Mouse (Mus musculus) heart, embryonic 12.5 days (tissue): ENCODE measurements around the gene Ttyh3. TPM values are rescaled to one million over a fixed set of nuclear protein-coding genes. Genes with fewer than 3 reads are reported as not detected.

Experiments
- ATAC-seq: fragments of 200-750 bp; cut with Nextera tagmentation; 2 replicates; pipeline ENCODE4 v1.8.0; 2017; ENCODE audit warnings: moderate TSS enrichment, moderate library complexity; ENCODE audit not compliant: insufficient number of reproducible peaks, low FRiP score
- H3K27ac ChIP-seq: fragments of 300-500 bp; sonication (generic); 2 replicates; pipeline ENCODE4 v1.5.1; 2016; ENCODE audit warnings: mild to moderate bottlenecking, moderate library complexity; ENCODE audit not compliant: poor library complexity, severe bottlenecking
- H3K27me3 ChIP-seq: fragments of 300-500 bp; sonication (generic); replicated peaks from 2 replicates; pipeline ENCODE4 v1.6.1; 2016; ENCODE audit warnings: mild to moderate bottlenecking, moderate library complexity
- H3K36me3 ChIP-seq: fragments of 300-500 bp; sonication (generic); 2 replicates; pipeline ENCODE4 v1.6.1; 2016; ENCODE audit warnings: mild to moderate bottlenecking, moderate library complexity
- H3K4me1 ChIP-seq: fragments of 300-500 bp; sonication (generic); replicated peaks from 2 replicates; pipeline ENCODE4 v1.6.1; 2016; ENCODE audit warnings: mild to moderate bottlenecking
- H3K4me2 ChIP-seq: fragments of 300-500 bp; sonication (generic); 2 replicates; pipeline ENCODE4 v1.6.1; 2016; ENCODE audit warnings: mild to moderate bottlenecking, moderate library complexity
- H3K4me3 ChIP-seq: fragments of 300-500 bp; sonication (generic); 2 replicates; pipeline ENCODE4 v1.5.1; 2016; ENCODE audit warnings: mild to moderate bottlenecking
- H3K9ac ChIP-seq: fragments of 300-500 bp; sonication (generic); 2 replicates; pipeline ENCODE4 v1.6.1; 2016; ENCODE audit warnings: mild to moderate bottlenecking, moderate library complexity
- H3K9me3 ChIP-seq: fragments of 300-500 bp; sonication (generic); replicated peaks from 2 replicates; pipeline ENCODE4 v1.6.1; 2016; ENCODE audit warnings: mild to moderate bottlenecking, moderate library complexity
- WGBS: fragments of 180-500 bp; shearing (Covaris S2); methylation state at CpG from one replicate; pipeline ENCODE4 v1.1.7; 2016; 5-methylcytosine and 5-hydroxymethylcytosine counted together
- polyA plus RNA-seq: library from polyadenylated mRNA; unstranded; fragments of >200 nt; fragmentation: Nextera tagmentation; extraction: Ambion mirVana; gene quantifications from 2 replicates; pipeline ENCODE4 v1.2.1, GENCODE M21; 2016

Ttyh3 gene
- polyA plus RNA-seq, 1 experiment from 2014 or later, result 36.3 TPM

DNA sequence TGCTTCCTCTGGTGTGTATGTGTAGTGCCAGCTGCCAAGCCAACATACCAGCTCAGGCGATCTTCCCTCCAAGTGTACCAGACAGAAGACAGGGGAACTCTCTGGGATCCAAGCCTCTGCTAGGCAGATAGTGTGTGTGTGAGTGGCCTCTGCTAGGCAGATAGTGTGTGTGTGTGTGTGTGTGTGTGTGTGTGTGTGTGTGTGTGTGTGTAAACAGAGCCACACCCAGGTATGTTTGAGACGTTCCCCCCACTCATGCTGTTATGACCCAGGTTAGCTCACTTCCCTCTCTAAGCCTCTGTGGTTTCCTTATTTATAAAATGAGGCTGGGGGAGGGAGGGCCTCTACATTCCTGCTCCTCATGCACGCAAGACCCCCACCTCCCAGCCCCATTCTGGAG lies 52.4 kb downstream of the Ttyh3 start:
- Histone ChIP-seq H3K4me1 (peaks cover 14% of the 10 kb centered on the region), H3K27ac (no peak overlapping the region), H3K9me3 (no peaks in the 10 kb centered on the region; the same call in 1 of the 2 replicates), H3K9ac (peak overlapping the region; percentile 22; the same call in 1 of the 2 replicates), H3K4me2 (peak overlapping the region; percentile 9; the same call in 1 of the 2 replicates), H3K36me3 (no peaks in the 10 kb centered on the region), H3K4me3 (no peak overlapping the region), H3K27me3 (peaks cover 35% of the 10 kb centered on the region)
- no peak for ATAC-seq
- WGBS, result 51% methylated on average over 3 of the region's 3 CpGs

DNA sequence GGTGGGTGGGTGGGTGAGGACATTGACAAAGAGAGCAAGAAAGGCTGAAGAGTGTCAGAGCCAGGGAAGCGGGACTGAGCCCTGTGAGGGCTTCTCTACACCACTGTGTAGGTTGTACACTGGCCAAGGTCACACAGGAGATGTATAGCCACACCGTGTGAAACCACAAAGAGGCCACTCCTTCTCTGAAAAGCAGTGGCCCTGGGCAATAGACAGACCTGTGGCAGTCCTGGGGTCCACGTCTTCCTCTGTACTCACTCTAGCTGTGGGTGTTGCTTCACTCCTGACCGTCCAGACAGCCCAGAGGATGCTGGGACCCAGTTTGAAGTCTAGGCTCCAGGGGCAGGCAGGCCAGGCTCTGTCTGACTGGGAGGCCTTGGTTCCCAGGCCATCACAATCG lies 54.0 kb downstream of the Ttyh3 start:
- ATAC-seq, result no peak
- H3K4me3 ChIP-seq, result no peak overlapping the region
- H3K9ac ChIP-seq, result no peak overlapping the region
- no peaks in the 10 kb centered on the region for H3K9me3 ChIP-seq
- peaks cover 14% of the 10 kb centered on the region for H3K4me1 ChIP-seq
- H3K27ac ChIP-seq, result no peak overlapping the region
- no peaks in the 10 kb centered on the region for H3K36me3 ChIP-seq
- peaks cover 28% of the 10 kb centered on the region for H3K27me3 ChIP-seq
- no peak overlapping the region for H3K4me2 ChIP-seq
- 71% methylated on average over 5 of the region's 5 CpGs for WGBS

DNA sequence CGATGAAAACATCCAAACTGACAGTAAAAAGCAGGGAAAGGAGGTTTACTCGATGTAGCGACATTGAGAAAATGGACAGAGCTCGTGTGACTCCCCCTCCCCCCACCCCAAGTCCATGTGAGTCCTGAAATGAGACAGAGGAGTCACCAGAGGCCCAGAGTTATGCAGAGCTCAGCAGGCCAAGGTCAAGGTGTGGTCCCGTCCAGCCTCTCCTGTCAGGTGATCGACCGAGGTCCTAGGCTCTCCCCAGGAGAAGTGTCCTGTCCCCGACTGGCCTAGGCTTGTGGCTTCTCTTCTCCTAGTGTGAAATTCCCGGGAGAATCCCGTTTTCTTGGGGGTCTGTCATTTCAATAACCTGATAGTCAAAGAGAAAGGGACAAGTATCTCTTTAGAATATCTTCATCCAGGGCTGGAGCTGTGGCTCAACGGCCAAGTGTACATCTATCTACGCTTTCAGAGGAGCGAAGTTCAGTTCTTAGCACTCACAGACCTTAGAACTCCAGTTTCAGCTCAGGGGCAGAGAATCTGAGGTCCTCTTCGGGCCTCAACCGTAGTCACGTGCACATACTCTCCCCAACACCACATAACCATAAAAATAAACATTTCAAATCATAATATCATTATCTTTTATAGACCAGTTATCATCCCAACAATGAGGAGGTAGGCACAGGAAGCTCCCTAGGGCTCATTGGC lies 59.6 kb downstream of the Ttyh3 start:
- Histone ChIP-seq H3K9me3 (no peaks in the 10 kb centered on the region), H3K9ac (no peak overlapping the region), H3K4me3 (no peak overlapping the region), H3K36me3 (no peaks in the 10 kb centered on the region), H3K27ac (no peak overlapping the region), H3K4me1 (no peaks in the 10 kb centered on the region), H3K4me2 (no peak overlapping the region), H3K27me3 (peaks cover 3% of the 10 kb centered on the region; the same call in 1 of the 2 replicates)
- ATAC-seq, result no peak
- 81% methylated on average over 16 of the region's 16 CpGs for WGBS

DNA sequence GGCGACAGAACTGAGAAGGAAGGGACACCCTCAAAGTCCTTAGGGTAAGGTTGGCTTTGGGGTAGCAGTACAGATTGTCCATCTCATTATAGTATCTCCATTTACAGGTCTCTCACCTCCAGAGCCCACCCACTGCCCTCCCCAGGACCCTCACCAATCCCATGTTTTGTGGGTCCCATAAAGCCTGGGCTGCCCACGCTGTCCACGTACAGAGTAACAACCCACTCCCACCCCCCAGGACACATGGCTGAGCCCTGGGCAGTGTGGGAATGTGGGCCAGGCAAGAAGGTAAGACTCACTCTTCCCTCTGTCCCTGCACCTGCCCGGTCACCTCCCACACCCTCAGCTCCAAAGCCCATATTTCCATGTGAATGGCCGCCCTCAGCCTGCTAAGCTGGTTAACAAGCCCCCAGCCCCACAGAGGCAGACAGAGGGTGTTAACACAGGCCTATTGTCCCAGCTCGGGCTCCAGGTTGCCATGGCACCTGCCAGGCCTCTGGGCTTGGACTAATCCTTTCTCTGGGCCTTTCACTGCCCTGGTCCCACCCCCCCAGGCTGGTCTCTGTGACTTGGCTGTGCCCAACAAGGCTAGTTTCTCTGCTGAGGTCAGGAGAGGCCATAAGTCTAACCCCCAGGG lies 65.0 kb downstream of the Ttyh3 start:
- Histone ChIP-seq H3K4me1 (peaks cover 11% of the 10 kb centered on the region), H3K27ac (no peak overlapping the region), H3K27me3 (peaks cover 33% of the 10 kb centered on the region), H3K9ac (no peak overlapping the region), H3K4me3 (no peak overlapping the region), H3K9me3 (no peaks in the 10 kb centered on the region), H3K36me3 (no peaks in the 10 kb centered on the region), H3K4me2 (no peak overlapping the region)
- no peak for ATAC-seq
- 46% methylated on average over 6 of the region's 6 CpGs for WGBS

DNA sequence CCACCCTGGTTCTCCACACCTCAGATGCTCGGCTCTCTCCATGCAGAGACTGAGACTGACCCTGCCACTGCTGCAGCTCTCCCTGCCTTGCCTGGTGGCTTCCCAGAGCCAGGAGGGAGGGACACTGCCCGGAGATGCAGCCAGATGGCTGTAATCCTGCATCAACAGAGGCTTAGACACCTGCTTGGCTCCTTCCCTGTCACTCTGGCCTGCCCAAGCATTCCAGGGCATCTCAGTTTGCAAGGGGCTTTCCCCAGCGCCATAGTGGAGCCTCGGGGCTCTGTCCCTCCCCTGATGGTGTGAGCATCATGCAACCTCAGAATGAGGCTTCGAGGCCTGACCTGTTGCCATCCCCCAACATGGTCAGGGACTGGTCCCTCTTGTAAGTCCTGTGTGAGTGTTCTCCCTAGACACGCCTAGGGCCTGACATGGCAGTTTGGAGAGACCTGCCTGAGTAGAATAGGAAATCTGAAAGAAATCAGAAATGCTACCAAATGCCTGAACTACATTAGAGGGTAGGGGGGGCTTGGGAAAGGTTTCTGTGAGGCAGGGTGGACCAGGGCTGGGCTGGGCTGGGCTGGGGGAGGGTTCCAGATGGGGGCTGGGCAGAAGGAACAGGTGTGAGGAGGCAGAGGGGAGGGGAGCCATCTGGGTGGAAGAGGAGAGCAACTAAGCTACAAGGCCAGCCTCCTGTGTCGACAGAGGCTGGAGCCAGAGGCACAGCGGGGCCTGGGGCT lies 65.7 kb downstream of the Ttyh3 start:
- no peak overlapping the region for H3K9ac ChIP-seq
- no peak overlapping the region for H3K27ac ChIP-seq
- no peak overlapping the region for H3K4me3 ChIP-seq
- H3K4me1 ChIP-seq, result peaks cover 12% of the 10 kb centered on the region
- H3K9me3 ChIP-seq, result no peaks in the 10 kb centered on the region
- no peak overlapping the region for H3K4me2 ChIP-seq
- ATAC-seq, result no peak
- H3K27me3 ChIP-seq, result peaks cover 33% of the 10 kb centered on the region
- WGBS, result 38% methylated on average over 8 of the region's 8 CpGs
- H3K36me3 ChIP-seq, result no peaks in the 10 kb centered on the region

DNA sequence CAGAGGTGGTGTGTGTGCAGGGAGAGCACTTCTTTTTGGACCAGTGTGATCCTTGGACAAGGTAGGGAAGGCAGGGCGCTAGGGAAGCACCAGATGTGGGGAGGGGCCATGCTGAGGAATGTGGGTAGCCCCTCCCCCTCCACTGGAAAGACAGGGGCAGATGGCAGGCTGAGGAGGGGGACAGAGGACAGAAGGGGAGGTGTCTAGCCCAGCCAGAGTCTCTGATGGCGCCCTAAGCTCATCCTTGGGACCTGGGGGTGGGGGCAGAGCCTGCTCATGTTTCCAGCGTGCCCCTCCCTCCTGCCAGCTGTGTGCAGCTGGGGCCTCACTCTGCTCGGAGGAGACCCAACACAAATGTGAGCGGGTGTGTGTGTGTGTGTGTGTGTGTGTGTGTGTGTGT lies 67.3 kb downstream of the Ttyh3 start:
- H3K27me3 ChIP-seq, result peaks cover 33% of the 10 kb centered on the region
- H3K9ac ChIP-seq, result no peak overlapping the region
- H3K4me2 ChIP-seq, result no peak overlapping the region
- H3K36me3 ChIP-seq, result no peaks in the 10 kb centered on the region
- no peak overlapping the region for H3K27ac ChIP-seq
- 14% methylated on average over 5 of the region's 5 CpGs for WGBS
- no peak overlapping the region for H3K4me3 ChIP-seq
- peaks cover 12% of the 10 kb centered on the region for H3K4me1 ChIP-seq
- no peaks in the 10 kb centered on the region for H3K9me3 ChIP-seq
- ATAC-seq, result no peak

DNA sequence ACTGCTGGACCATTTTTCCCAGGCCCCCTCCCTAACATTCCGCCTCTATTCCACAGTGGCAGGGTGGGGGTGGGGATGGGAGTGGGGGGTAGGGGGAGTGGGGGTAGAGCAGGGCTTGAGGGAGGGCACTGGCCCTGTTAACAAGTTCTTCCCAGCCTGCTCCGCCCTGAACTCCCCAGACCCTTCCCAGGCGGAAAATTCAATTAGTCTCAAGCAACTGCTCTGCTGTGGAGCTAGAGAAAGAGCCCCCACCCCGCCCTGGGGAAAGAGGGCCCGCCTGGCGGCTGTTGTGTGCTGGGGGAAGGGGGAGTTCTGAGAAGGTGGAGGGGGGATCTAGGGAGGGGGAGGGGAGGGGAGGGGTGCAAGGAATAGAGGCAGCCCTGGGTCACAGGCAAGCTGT lies 69.1 kb downstream of the Ttyh3 start:
- Histone ChIP-seq H3K36me3 (no peaks in the 10 kb centered on the region), H3K9ac (no peak overlapping the region), H3K27me3 (peaks cover 33% of the 10 kb centered on the region), H3K4me2 (no peak overlapping the region), H3K4me1 (peaks cover 19% of the 10 kb centered on the region), H3K27ac (no peak overlapping the region), H3K9me3 (no peaks in the 10 kb centered on the region), H3K4me3 (no peak overlapping the region)
- no peak for ATAC-seq
- 22% methylated on average over 6 of the region's 6 CpGs for WGBS

DNA sequence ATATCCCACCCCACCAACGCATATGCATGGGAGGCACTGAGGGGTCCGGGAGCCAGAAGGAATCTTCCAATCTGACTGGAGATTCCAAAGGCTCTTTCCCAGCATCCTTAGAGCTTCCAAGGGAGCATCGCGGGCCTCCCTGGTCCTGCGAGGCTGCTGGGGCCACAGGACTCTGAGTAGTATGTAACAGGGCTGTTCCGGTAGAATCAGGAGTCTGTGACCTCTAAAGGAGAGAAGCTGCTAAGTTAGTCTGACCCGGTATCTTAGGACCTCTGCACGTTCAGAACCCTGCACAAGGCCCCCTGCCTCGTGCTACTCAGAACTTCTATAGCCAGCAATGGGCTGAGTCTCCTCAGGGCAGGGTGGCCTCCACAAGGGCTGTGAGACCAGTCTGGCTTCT lies 69.6 kb downstream of the Ttyh3 start:
- no peak overlapping the region for H3K4me2 ChIP-seq
- no peak overlapping the region for H3K9ac ChIP-seq
- 47% methylated on average over 9 of the region's 9 CpGs for WGBS
- no peaks in the 10 kb centered on the region for H3K9me3 ChIP-seq
- peaks cover 33% of the 10 kb centered on the region for H3K27me3 ChIP-seq
- no peak overlapping the region for H3K4me3 ChIP-seq
- no peak overlapping the region for H3K27ac ChIP-seq
- ATAC-seq, result no peak
- no peaks in the 10 kb centered on the region for H3K36me3 ChIP-seq
- peaks cover 19% of the 10 kb centered on the region for H3K4me1 ChIP-seq

DNA sequence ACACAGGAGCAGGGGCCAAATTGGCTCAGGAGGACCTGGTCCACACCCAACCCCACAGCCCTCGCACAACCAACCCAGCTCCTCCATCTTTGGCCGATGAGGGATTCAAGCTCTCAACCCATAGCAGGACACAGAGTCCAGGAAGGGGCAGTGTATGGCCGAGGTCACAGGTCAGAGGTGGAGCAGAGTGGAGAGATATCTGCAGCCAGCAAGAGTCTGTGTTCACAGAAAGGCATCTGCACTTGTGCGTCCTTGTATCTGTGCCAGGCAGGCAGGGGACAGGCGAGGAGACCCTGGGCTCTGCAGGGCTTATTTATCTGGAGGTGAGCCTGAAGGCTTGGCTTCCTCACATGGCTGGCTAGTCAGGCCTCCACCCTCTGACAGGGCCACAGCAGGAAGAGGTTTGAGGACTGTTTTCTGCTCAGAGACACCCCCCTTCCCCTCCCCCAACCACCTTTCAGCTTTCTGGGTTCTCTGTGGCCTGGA lies 73.4 kb downstream of the Ttyh3 start:
- Histone ChIP-seq H3K36me3 (no peaks in the 10 kb centered on the region), H3K27ac (no peak overlapping the region)

DNA sequence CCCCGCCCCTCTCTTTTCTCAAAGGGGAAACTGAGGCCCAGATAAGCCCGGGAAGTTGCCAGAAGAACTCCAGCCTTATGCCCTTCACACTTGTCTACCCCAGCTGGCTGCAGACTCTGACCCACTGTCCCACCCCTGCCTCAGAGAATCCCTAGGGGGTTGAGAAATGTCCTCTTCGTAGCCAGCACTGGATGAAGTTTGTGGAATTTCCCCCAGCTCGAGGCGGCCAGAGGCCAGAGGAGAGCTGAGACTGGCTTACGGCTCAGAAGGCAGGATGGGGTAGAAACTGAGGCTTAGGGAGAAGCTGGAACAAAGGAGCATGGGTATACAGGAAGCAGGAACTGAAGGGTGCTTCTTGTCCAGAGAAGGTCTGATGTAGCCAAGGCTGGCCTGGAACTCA lies 76.2 kb downstream of the Ttyh3 start:
- H3K27ac ChIP-seq, result no peak overlapping the region
- no peaks in the 10 kb centered on the region for H3K36me3 ChIP-seq
- H3K4me2 ChIP-seq, result no peak overlapping the region
- whole genome bisulfite sequencing, result 58% methylated on average over 6 of the region's 6 CpGs
- H3K27me3 ChIP-seq, result no peaks in the 10 kb centered on the region
- H3K9me3 ChIP-seq, result no peaks in the 10 kb centered on the region
- ATAC-seq, result no peak
- H3K9ac ChIP-seq, result no peak overlapping the region
- no peak overlapping the region for H3K4me3 ChIP-seq
- H3K4me1 ChIP-seq, result peaks cover 12% of the 10 kb centered on the region; the same call in 1 of the 2 replicates

More for the DNA sequence above, 73.4 kb downstream of the Ttyh3 start:
- H3K27me3 ChIP-seq, result peaks cover 11% of the 10 kb centered on the region
- H3K4me1 ChIP-seq, result peaks cover 16% of the 10 kb centered on the region; the same call in 1 of the 2 replicates
- no peak overlapping the region for H3K9ac ChIP-seq
- H3K9me3 ChIP-seq, result no peaks in the 10 kb centered on the region
- no peak overlapping the region for H3K4me2 ChIP-seq
- WGBS, result 45% methylated on average over 5 of the region's 5 CpGs
- no peak overlapping the region for H3K4me3 ChIP-seq
- ATAC-seq, result 0 out of 2 replicates have a peak, but pooled peaks have one; percentile 27

DNA sequence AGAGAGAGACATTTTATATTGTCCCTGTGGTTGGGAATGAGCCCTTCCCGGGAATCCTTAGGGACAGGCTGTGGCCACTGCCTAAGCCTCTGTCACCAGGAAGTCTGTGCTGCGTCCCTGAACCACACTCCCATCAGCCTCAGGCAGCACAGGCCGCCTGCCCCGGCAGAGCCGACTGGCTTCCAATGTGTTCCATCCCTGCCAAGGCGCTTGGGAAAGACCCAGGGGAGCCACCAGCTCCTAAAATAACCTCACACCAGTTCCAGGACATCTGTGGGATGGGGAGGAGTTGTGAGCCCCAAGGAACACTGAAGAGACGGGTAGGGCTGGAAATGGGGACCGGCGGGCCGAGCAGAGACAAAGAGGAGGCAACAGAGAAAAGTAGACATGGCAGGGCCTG lies 77.2 kb downstream of the Ttyh3 start:
- Histone ChIP-seq H3K9me3 (no peaks in the 10 kb centered on the region), H3K4me1 (peaks cover 12% of the 10 kb centered on the region; the same call in 1 of the 2 replicates), H3K27ac (no peak overlapping the region), H3K27me3 (no peaks in the 10 kb centered on the region), H3K36me3 (no peaks in the 10 kb centered on the region), H3K9ac (0 out of 2 replicates have a peak overlapping the region, but pooled peaks have one; percentile 11), H3K4me3 (no peak overlapping the region), H3K4me2 (no peak overlapping the region)
- ATAC-seq, result no peak
- 52% methylated on average over 10 of the region's 10 CpGs for WGBS
